Mouse (Mus musculus) lung, postnatal 0 days (tissue): ENCODE data around the gene Gm20388.

Experiments
- CTCF ChIP-seq: IDR thresholded peaks from 2 replicates; pipeline ENCODE4 v1.5.1; 2016; ENCODE audit warnings: antibody characterized with exemption, mild to moderate bottlenecking
- EP300 ChIP-seq: IDR thresholded peaks from 2 replicates; pipeline ENCODE4 v1.6.1; 2016; ENCODE audit warnings: antibody characterized with exemption, mild to moderate bottlenecking, control low read depth

GRCm38 (mm10) chr8:123714451-123714850 lies 3803.8 kb downstream of the Gm20388 start:
- TF ChIP-seq CTCF (no peak), EP300 (no peak)
